ENCODE assay signal across 8 mouse cellular contexts in the genomic region with DNA sequence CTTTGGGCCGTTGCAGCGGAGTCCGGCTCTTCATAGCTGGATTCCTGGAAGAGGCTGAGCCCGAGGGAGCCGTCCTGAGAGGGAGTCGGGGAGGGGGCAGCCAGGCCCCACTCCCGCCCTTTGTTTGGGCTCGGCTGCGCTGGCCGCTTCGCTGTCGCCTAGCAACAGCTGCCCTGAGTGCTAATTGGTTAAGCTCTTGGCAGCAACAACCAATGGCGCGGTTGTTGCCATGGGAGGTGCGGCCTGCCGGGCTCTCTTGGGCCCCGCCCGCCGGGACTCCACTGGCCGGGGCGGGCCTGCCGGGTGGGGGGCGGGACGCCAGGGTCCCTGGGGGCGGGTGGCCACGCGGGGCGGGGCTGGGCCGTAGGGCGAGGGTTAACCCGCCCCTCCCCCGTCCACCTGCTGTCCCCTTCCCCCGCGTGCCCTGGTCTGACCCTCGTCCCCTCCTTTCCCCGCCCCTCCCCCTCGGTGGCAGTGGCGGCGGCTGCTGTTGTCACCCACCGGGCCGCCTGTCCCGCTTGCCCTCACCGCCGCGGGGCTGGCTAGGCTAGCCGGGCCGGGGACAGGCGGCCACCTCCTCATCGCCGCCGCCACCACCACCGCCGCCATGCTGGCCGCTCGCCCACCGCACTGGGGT. TPM values are rescaled to one million over a fixed set of nuclear protein-coding genes. Genes with fewer than 3 reads are reported as not detected.
DNase-seq lines count a peak whose midpoint lies in the region; ATAC-seq lines count a peak whose summit lies in the region.

No protein-coding gene starts in this region.

- peak overlapping the region; percentile 97 for H3K4me3 ChIP-seq in hindbrain, embryonic 12.5 days

- H3K9ac ChIP-seq in hindbrain, embryonic 12.5 days, result peak overlapping the region; percentile 93

- peak; percentile 97 for ATAC-seq in hindbrain, embryonic 12.5 days (ENCODE audit: low FRiP score)

- H3K27ac ChIP-seq in hindbrain, embryonic 12.5 days, result peak overlapping the region; percentile 97

- peak overlapping the region; percentile 85 for H3K4me2 ChIP-seq in hindbrain, embryonic 12.5 days (replicated peaks)

- peak; percentile 97 for DNase-seq in NIH3T3 (ENCODE audit: low read depth)
- peak; percentile 95 to 97 for DNase-seq in cerebellum, postnatal 10 days
- peak; percentile 92 to 94 for DNase-seq in frontal cortex, postnatal 10 days (ENCODE audit: low spot score in 2 of 2)
- DNase-seq in layer of hippocampus, postnatal 14 days (ENCODE audit: low spot score in 2 of 2), result peak; percentile 93 to 97
- peak; percentile 93 for DNase-seq in lung, postnatal 14 days
- DNase-seq in retina, adult 2 months (ENCODE audit: low read depth, low spot score), result peak; percentile 87
- peak; percentile 90 to 94 for DNase-seq in thymus, postnatal 36 days

- peaks cover 70% of the 10 kb centered on the region for H3K36me3 ChIP-seq in hindbrain, embryonic 12.5 days

- no peaks in the 10 kb centered on the region for H3K27me3 ChIP-seq in hindbrain, embryonic 12.5 days

- no peaks in the 10 kb centered on the region for H3K9me3 ChIP-seq in hindbrain, embryonic 12.5 days (replicated peaks)

- H3K4me1 ChIP-seq in hindbrain, embryonic 12.5 days, result peaks cover 13% of the 10 kb centered on the region

- WGBS in hindbrain, embryonic 12.5 days, result 0% methylated on average over 38 of the region's 56 CpGs

RNA-seq across cellular contexts. Expression of a gene that starts 0.6 kb away (rescaled TPM):
- 21.5 and 21.7 TPM in 2 replicates for polyA plus RNA-seq in hindbrain, embryonic 12.5 days (2016; fragmentation: Nextera tagmentation; extraction: Ambion mirVana)
- total RNA-seq in layer of hippocampus, postnatal 14 days (2021), result 10 to 100 TPM; 37.5 to 43.5 TPM

RNA-seq across cellular contexts. Expression of a gene that starts 10.3 kb away (rescaled TPM):
- 115 and 120 TPM in 2 replicates for polyA plus RNA-seq in hindbrain, embryonic 12.5 days (2016; fragmentation: Nextera tagmentation; extraction: Ambion mirVana)
- 10 to 100 TPM; 53.0 to 58.7 TPM for total RNA-seq in layer of hippocampus, postnatal 14 days (2021)

RNA-seq across cellular contexts. Expression of a gene that starts 50.6 kb away (rescaled TPM):
- 0.09 and 0.12 TPM in 2 replicates for polyA plus RNA-seq in hindbrain, embryonic 12.5 days (2016; fragmentation: Nextera tagmentation; extraction: Ambion mirVana)
- total RNA-seq in layer of hippocampus, postnatal 14 days (2021), result under 1 TPM; 0.05 to 0.12 TPM

Comparison
In these comparisons a context has a peak if more than half of its experiments do, and no peak if none do; other contexts are left out.
1. Peak in every context shown above with its lines: DNase-seq, ATAC-seq, H3K4me3 ChIP-seq and H3K27ac ChIP-seq.